Mouse (Mus musculus) kidney, adult 18-20 months (tissue): ENCODE results near the gene Rpl36-ps4.
"Not testable (repeated sequence)": the region's sequence is repeated elsewhere in the genome, so short reads cannot be mapped to it uniquely, and the experiment has no call there.

ENCODE experiments used
- DNase-seq: peaks from one replicate; pipeline ENCODE4 v3.0.0; 2021

The Rpl36-ps4 gene

GRCm38 (mm10) chr17:87948965-87949584 lies 28.3 kb downstream of the Rpl36-ps4 start:
- DNase-seq = peak; percentile 84

- not testable (repeated sequence) for DNase-seq
These were observed 33.9 kb downstream of the Rpl36-ps4 start for GRCm38 (mm10) chr17:87954618-87955124.

- DNase-seq = peak; percentile 72
These were observed 36.5 kb downstream of the Rpl36-ps4 start for GRCm38 (mm10) chr17:87957096-87957840.

GRCm38 (mm10) chr17:87958283-87958682 lies 37.5 kb downstream of the Rpl36-ps4 start:
- no peak for DNase-seq

GRCm38 (mm10) chr17:87959406-87959805 lies 38.6 kb downstream of the Rpl36-ps4 start:
- DNase-seq = not testable (repeated sequence)

- DNase-seq = not testable (repeated sequence)
These were observed 39.2 kb downstream of the Rpl36-ps4 start for GRCm38 (mm10) chr17:87959931-87960330.

- no peak for DNase-seq
These were observed 42.6 kb downstream of the Rpl36-ps4 start for GRCm38 (mm10) chr17:87963081-87964075.

- DNase-seq = peak; percentile 35
These were observed 47.7 kb downstream of the Rpl36-ps4 start for GRCm38 (mm10) chr17:87968483-87968926.
